Mouse (Mus musculus) CD4-positive, CD25-positive, alpha-beta regulatory T cell, adult 4 months (primary cell): ENCODE data around the gene Socs2. TPM values are rescaled to one million over a fixed set of nuclear protein-coding genes. Genes with fewer than 3 reads are reported as not detected.

ENCODE experiments used
- ATAC-seq: one replicate; pipeline ENCODE4 v1.8.0; 2017
- polyA plus RNA-seq, 2 experiments: library from polyadenylated mRNA; unstranded; fragments of 100-300 nt; shearing (Covaris generic); gene quantifications; one replicate each; pipeline ENCODE4 v1.2.1; 2017

Socs2 gene
- polyA plus RNA-seq, 2 experiments from 2014 or later: 37.5 to 40.4 TPM

DNA sequence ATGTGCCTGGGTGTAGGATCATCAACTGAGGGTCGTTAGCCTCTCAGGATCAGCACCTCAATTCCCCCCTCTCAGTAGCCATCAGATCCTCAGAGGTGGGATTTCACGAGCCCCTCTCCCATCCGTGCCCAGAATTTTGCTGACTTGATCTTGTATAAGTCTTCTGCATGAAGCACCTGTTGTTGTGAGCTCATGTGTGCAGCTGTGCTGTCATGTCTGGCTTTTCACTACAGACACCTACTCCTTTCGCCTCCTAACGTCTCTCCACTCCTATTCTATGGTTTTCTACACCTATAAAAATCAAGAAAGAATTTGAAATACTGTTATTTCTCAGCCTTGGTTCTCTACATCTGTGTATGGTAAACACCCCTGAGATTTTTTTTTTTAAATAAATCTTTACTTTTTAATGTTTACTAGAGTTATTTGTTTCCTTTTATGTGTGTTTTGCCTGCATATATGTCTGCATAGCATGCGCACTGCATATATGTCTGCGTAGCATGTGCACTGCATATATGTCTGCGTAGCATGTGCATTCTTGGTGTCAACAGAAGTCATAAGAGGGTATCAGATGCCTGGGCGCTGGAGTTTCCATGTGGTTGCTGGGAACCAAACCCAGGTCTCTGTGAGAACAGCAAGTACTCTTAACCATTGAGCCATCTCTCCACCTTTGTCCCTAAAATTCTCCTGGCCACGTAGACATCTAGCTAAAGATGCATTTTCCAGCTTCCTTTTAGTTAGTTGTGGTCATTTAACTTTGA lies 74.0 kb downstream of the Socs2 start:
- no peak for ATAC-seq

DNA sequence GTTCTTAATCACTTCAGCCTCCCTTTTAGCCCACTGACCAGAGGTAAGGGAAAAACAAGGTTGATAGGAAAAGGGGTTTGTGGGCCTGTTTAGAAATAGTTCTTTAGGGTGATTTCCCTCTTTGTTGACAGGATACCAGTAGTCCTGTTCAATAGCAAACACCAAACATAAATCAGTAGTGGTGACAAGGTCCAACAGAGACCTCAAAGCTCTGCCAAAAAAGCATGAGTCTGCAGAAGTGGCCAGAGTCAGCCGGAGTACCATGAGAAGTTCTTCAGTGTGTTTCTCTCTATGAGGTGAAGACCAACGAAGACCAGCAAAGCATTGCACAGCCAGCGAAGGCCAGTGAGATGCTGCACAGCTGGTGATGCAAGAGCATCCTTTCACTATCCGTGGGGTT lies 76.3 kb downstream of the Socs2 start:
- ATAC-seq: no peak

DNA sequence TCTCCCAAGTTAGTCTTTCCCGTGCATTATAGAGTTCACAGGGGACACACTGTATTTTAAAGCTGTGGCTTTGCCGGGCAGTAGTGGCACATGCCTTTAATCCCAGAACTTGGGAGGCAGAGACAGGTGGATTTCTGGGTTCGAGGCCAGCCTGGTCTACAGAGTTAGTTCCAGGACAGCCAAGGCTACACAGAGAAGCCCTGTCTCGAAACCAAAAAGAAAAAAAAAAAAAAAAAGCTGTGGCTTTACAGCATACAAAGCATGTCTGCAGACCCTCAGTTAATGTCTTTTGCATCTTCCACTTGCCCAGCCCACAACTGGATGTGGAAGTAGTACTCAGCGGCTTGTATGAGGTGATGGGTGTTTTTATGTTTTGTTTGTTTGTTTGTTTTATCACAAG lies 79.4 kb downstream of the Socs2 start:
- no peak for ATAC-seq

DNA sequence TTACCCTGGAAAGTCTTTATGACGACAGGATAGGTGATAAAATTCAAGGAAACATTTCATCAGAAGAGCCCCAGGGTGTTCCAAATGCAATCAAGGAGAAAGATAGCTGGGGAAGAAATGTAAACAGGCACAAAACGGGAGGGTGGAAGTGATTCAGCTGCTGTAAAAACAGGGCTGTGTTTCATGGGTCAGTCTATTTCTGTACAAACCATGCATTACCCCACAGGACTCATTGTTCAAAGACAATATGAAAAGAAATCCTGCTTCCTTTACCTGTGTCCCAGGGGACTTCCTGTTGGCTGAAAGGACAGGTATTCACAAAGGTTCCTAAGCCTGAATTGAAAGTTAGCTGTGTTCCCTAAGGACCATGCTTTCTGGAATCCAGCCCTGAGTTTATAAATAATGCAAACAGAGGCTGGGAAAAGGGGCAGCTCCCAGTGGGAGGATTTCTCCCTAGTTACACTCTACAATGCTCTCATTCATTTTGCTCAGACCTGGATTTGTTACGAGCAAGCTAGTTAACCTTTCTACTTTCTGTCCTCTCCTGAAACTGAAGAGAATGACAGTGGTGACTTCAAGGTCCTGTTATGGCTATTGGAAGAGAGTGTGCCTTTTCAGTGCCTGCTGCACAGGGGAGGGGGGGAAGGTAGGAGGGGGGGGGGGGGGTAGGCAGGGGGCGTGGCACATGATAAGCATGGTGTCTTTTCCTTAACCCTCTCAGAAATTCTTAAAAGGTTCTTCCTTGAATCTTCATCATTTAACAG lies 80.0 kb downstream of the Socs2 start:
- ATAC-seq: no peak

Other genes with a start within 250 kb of the Socs2 start
- gene Cradd, start 93.0 kb downstream of the Socs2 start, polyA plus RNA-seq: 10 to 100 TPM; 31.3 to 31.6 TPM
- 100 to 1,000 TPM; 167 TPM for gene Mrpl42, start 84.8 kb upstream of the Socs2 start, polyA plus RNA-seq
- 100 to 1,000 TPM; 307 to 309 TPM for gene Ube2n, start 98.0 kb upstream of the Socs2 start, polyA plus RNA-seq
- 1 to 10 TPM; 7.0 to 9.1 TPM for gene Nudt4, start 147.0 kb upstream of the Socs2 start, polyA plus RNA-seq